Mouse (Mus musculus) forebrain, embryonic 14.5 days (tissue): ENCODE measurements around the gene Pcca. TPM values are rescaled to one million over a fixed set of nuclear protein-coding genes. Genes with fewer than 3 reads are reported as not detected.

Experiments used
- ATAC-seq: fragments of 200-750 bp; cut with Nextera tagmentation; 2 replicates; pipeline ENCODE4 v1.8.0; 2017; ENCODE audit warnings: mild to moderate bottlenecking, moderate library complexity
- DNase-seq: peaks from one replicate; pipeline ENCODE4 v3.0.0-alpha.2; 2015; ENCODE audit warnings: low spot score
- H3K27ac ChIP-seq: fragments of 300-500 bp; sonication (generic); 2 replicates; pipeline ENCODE4 v1.5.1; 2014; ENCODE audit warnings: low read depth, mild to moderate bottlenecking, control low read depth, low read length, moderate library complexity
- H3K27me3 ChIP-seq: fragments of 300-500 bp; sonication (generic); replicated peaks from 2 replicates; pipeline ENCODE4 v1.6.1; 2014; ENCODE audit warnings: low read length, control low read depth, mixed read lengths; ENCODE audit not compliant: control insufficient read depth, insufficient read depth
- H3K36me3 ChIP-seq: fragments of 300-500 bp; sonication (generic); 2 replicates; pipeline ENCODE4 v1.6.1; 2014; ENCODE audit warnings: low read length, control low read depth; ENCODE audit not compliant: control insufficient read depth, insufficient read depth
- H3K4me1 ChIP-seq: fragments of 300-500 bp; sonication (generic); 2 replicates; pipeline ENCODE4 v1.6.1; 2014; ENCODE audit warnings: antibody characterized with exemption, low read length, control low read depth; ENCODE audit not compliant: control insufficient read depth, insufficient read depth
- H3K4me2 ChIP-seq: fragments of 300-500 bp; sonication (generic); 2 replicates; pipeline ENCODE4 v1.6.1; 2014; ENCODE audit warnings: mild to moderate bottlenecking, control low read depth, low read length
- H3K4me3 ChIP-seq: fragments of 300-500 bp; sonication (generic); 2 replicates; pipeline ENCODE4 v1.5.1; 2014; ENCODE audit warnings: low read depth, low read length, control low read depth
- H3K9ac ChIP-seq: fragments of 300-500 bp; sonication (generic); 2 replicates; pipeline ENCODE4 v1.6.1; 2014; ENCODE audit warnings: mild to moderate bottlenecking, low read length, control low read depth, moderate library complexity
- H3K9me3 ChIP-seq: fragments of 300-500 bp; sonication (generic); replicated peaks from 2 replicates; pipeline ENCODE4 v1.6.1; 2016; ENCODE audit warnings: low read length, control low read depth, mixed read lengths; ENCODE audit not compliant: control insufficient read depth
- WGBS: fragments of 180-500 bp; shearing (Covaris S2); extraction: QIAGEN DNeasy Blood & Tissue Kit; methylation state at CpG from one replicate; pipeline ENCODE4 v1.1.7; 2014; 5-methylcytosine and 5-hydroxymethylcytosine counted together
- polyA plus RNA-seq: library from polyadenylated mRNA; unstranded; fragments of >200 nt; fragmentation: Nextera tagmentation; extraction: Ambion mirVana; gene quantifications from 2 replicates; pipeline ENCODE4 v1.2.1, GENCODE M21; 2014

Pcca gene
- polyA plus RNA-seq, 1 experiment from 2014 or later, result 25.0 TPM

DNA sequence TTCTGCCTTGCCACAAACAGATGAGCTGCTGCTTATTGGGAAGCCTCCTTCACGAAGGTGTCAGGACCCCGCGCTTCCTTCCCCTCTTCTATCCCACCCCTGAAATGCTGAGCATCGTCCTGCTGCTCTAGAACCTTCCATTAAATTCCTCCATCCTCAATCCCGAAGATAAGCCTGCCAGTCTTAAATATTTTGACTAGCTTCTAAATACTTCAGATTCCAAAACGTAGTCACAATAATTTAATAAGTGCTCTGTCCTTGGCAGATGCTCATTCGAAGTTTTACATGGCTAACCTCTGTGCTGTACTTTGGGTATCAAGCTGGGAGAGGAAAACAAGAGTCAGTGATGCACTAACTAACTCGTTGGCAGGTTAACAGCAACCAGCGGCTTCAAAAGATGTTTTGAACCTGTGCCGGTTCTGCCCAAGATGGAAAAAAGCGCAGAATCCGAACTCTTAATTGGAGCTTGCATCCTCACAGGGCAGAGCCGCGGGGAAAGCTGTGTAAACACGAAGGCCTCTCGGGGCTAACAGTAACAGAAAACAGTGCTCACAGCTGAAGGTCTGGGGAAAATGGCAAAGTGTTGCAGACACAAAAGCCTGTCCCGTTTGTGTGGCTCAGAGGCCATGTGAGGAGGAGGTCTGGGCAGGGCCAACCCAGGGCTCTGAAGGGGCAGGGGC is 155.2 kb downstream of the Pcca start:
- DNase-seq, result peak; percentile 22
- 68% methylated on average over 17 of the region's 17 CpGs for WGBS
- H3K27me3 ChIP-seq, result no peaks in the 10 kb centered on the region
- no peak overlapping the region for H3K4me2 ChIP-seq
- no peak for ATAC-seq
- H3K9ac ChIP-seq, result no peak overlapping the region
- no peak overlapping the region for H3K4me3 ChIP-seq
- no peaks in the 10 kb centered on the region for H3K9me3 ChIP-seq
- H3K36me3 ChIP-seq, result no peaks in the 10 kb centered on the region
- H3K27ac ChIP-seq, result no peak overlapping the region
- peaks cover under 1% of the 10 kb centered on the region; the same call in 1 of the 2 replicates for H3K4me1 ChIP-seq

DNA sequence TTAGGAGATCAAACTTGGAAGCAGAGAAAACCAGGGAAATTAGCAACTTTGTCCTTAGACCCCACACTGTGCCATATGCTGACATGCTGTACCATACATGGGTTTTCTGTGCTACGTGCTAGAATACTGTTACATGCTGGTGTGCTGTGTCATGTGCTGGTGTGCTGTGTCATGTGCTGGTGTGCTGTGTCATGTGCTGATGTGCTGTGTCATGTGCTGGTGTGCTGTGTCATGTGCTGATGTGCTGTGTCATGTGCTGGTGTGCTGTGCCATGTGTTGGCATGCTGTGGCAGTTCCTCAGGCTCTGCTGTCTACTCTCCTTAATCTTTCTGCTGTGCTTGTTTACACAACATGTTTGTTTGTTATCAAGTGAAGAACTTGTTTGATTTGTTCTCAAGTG is 157.4 kb downstream of the Pcca start:
- no peaks in the 10 kb centered on the region for H3K9me3 ChIP-seq
- H3K36me3 ChIP-seq, result no peaks in the 10 kb centered on the region
- ATAC-seq (no peak), DNase-seq (no peak)
- no peak overlapping the region for H3K4me3 ChIP-seq
- H3K9ac ChIP-seq, result no peak overlapping the region
- no peak overlapping the region for H3K4me2 ChIP-seq
- 90% methylated on average over 1 of the region's 1 CpGs for whole genome bisulfite sequencing
- H3K27ac ChIP-seq, result no peak overlapping the region
- no peaks in the 10 kb centered on the region for H3K27me3 ChIP-seq
- H3K4me1 ChIP-seq, result no peaks in the 10 kb centered on the region

DNA sequence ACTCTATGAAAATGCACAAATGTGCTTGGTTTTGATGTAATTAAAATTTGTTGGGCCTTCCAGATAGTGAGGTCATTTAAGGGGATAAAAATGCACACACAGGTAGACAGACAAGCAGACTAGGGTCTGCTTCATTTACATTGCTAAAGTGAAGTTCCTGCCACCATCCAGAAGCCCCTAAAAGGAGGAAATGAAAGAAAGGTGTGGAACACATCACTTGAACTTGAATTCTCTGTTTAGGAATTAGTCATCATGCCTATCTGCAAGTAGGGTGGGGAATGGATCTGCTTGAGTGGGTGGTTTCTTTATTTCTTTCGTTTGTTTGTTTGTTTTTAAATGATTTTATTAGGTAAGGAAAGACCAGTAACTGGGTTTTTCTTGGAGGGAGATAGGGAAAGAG is 166.2 kb downstream of the Pcca start:
- Histone ChIP-seq H3K4me1 (no peaks in the 10 kb centered on the region), H3K4me3 (no peak overlapping the region), H3K27me3 (no peaks in the 10 kb centered on the region), H3K9me3 (no peaks in the 10 kb centered on the region), H3K36me3 (no peaks in the 10 kb centered on the region), H3K27ac (no peak overlapping the region), H3K9ac (no peak overlapping the region), H3K4me2 (no peak overlapping the region)
- WGBS, result 78% methylated on average over 1 of the region's 1 CpGs
- ATAC-seq (no peak), DNase-seq (no peak)

DNA sequence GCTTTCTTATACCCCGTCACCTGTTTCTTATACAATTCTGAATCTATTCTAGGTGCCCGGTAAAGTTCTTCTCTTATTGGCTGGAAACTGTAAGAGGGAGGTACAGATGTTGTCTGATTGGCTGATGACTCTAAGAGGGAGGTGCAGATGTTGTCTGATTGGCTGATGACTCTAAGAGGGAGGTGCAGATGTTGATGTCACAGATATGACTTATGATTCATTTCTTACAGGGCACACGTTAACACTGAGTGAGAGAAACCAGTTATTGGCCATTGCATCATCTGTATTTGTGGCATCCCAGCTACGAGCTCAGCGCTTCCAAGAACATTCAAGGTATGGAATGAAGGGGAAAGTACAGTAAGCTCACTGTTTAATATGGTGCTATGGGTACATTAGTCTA is 179.7 kb downstream of the Pcca start:
- ATAC-seq (no peak), DNase-seq (no peak)
- Histone ChIP-seq H3K27me3 (no peaks in the 10 kb centered on the region), H3K9ac (no peak overlapping the region), H3K36me3 (no peaks in the 10 kb centered on the region), H3K4me3 (no peak overlapping the region), H3K4me1 (no peaks in the 10 kb centered on the region), H3K27ac (no peak overlapping the region), H3K4me2 (no peak overlapping the region), H3K9me3 (no peaks in the 10 kb centered on the region)
- WGBS, result 94% methylated on average over 5 of the region's 5 CpGs

DNA sequence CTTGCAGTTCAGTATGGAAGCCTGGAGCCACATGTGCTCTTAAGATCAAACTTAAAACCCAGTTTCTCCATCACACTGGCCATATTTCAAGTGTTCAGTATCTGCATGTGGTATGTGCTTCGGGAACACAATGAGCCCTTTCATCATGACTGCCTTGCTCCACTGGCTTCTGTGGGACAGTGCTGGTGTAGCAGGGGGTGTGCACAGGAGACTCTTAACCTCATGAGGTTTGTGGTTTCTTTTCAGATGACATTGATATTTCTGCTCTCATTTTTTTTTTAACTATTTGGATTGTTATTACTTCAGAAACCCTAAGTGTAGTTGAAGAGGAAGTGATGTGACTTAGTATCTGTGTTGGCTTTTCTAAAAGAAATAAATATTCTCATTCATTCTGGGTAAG is 180.8 kb downstream of the Pcca start:
- no peak for ATAC-seq
- Histone ChIP-seq H3K27me3 (no peaks in the 10 kb centered on the region), H3K36me3 (no peaks in the 10 kb centered on the region), H3K9me3 (no peaks in the 10 kb centered on the region), H3K4me3 (no peak overlapping the region), H3K9ac (no peak overlapping the region), H3K27ac (no peak overlapping the region), H3K4me1 (no peaks in the 10 kb centered on the region), H3K4me2 (no peak overlapping the region)
- 84% methylated on average over 1 of the region's 1 CpGs for WGBS
- DNase-seq, result no peak

DNA sequence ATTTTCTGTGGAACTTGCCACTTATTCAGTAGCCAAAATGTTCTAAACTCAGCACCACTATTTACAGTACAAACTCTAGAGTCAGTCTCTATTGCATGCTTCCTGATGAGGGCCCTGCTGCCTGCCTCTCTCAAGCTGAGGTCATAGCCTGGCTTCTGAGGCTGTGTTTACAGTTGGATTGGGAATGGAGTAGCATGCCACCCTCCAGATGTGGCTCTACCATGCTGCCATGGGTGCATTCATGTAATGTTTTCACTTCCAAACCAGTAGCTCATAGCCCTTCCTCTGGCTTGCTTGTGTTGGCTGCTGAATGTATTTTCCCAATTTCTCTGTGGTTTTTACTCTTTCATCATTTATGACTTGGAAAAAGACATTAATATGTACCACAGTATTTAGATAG is 181.9 kb downstream of the Pcca start:
- DNase-seq, result no peak
- ATAC-seq, result no peak
- no peak overlapping the region for H3K4me3 ChIP-seq

DNA sequence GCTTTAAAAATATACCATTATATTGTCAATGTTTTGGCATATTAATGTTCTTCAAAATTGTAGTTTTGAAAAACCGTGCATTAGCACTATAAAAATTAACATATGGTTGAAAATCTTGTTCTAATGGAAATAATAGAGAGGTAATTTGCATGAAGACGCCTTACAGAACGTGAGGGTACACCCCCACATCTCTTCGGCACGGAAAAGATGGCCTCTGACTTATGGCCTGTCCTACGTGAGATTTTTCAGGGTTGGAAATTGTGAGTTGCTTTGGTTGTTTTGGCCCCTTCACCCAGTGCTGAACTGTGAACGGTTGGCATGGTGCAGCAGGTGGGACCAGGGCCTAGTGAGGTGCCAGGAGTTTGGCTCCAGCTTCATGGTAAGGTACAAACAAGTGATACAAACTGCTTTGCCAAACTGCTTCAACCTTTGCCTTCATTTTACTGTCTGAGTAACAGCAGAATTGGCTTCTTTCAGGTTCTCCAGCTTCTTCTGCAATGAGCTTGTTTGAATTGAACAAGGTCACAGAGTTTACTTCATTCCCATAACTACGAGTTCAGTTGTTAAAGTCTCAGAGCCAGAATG is 185.5 kb downstream of the Pcca start:
- DNase-seq (no peak), ATAC-seq (no peak)
- Histone ChIP-seq H3K9me3 (no peaks in the 10 kb centered on the region), H3K4me3 (no peak overlapping the region), H3K4me2 (no peak overlapping the region), H3K36me3 (no peaks in the 10 kb centered on the region), H3K4me1 (peaks cover 14% of the 10 kb centered on the region; the same call in 1 of the 2 replicates), H3K27me3 (no peaks in the 10 kb centered on the region), H3K27ac (no peak overlapping the region; the same call in 1 of the 2 replicates), H3K9ac (no peak overlapping the region)
- 88% methylated on average over 8 of the region's 8 CpGs for WGBS

More for the DNA sequence above, 181.9 kb downstream of the Pcca start:
- H3K9ac ChIP-seq, result no peak overlapping the region
- no peak overlapping the region for H3K27ac ChIP-seq
- no peak overlapping the region for H3K4me2 ChIP-seq
- peaks cover 10% of the 10 kb centered on the region; the same call in 1 of the 2 replicates for H3K4me1 ChIP-seq
- H3K27me3 ChIP-seq, result no peaks in the 10 kb centered on the region
- H3K36me3 ChIP-seq, result no peaks in the 10 kb centered on the region
- no peaks in the 10 kb centered on the region for H3K9me3 ChIP-seq

DNA sequence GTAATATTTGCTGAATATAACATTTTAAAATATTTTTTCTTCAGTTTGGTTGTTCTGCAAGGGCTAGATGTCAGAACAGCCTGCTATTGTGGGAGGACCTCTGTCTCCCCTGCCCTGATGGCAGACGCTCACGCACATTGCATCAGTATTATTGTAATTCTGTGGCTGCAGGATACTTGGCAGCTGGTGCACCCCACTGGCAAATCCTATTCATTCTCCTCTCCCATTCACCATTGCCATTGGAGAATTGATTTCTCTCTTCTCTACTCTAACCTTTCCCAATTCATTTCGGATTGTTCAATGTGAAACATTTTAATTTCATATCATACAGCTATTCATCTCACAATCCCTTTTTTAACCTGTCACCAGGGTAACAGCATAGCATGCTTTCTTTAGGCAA is 186.9 kb downstream of the Pcca start:
- 6% methylated on average over 3 of the region's 3 CpGs for WGBS
- Histone ChIP-seq H3K27me3 (no peaks in the 10 kb centered on the region), H3K4me2 (no peak overlapping the region)

DNA sequence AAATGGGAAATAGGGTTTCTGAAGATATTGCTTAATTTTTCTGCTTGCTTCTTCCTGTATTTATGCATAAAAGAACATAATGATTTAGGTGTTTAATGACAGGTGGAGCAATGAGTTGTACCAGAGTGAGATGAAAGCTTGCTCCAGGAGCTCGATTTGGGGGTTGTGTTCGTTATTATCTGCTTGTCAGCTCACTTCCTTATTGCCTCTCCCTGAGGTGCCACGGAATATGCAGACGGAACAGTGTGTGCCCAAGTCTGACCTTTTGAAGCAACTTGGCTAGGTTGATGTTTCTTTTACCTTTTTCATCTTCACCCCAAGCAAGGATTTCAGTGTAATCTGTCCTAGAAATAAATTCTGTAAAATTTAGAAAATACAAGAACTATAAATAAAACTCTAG is 187.6 kb downstream of the Pcca start:
- Histone ChIP-seq H3K36me3 (no peaks in the 10 kb centered on the region), H3K27ac (no peak overlapping the region), H3K9ac (no peak overlapping the region), H3K27me3 (no peaks in the 10 kb centered on the region), H3K4me2 (no peak overlapping the region), H3K9me3 (no peaks in the 10 kb centered on the region), H3K4me1 (peaks cover 14% of the 10 kb centered on the region; the same call in 1 of the 2 replicates), H3K4me3 (no peak overlapping the region)
- 20% methylated on average over 4 of the region's 4 CpGs for WGBS
- no peak for DNase-seq
- no peak for ATAC-seq

More for the DNA sequence above, 186.9 kb downstream of the Pcca start:
- no peaks in the 10 kb centered on the region for H3K36me3 ChIP-seq
- DNase-seq (peak; percentile 76), ATAC-seq (peak; percentile 86)
- H3K27ac ChIP-seq, result no peak overlapping the region
- no peaks in the 10 kb centered on the region for H3K9me3 ChIP-seq
- H3K4me3 ChIP-seq, result no peak overlapping the region
- no peak overlapping the region for H3K9ac ChIP-seq
- H3K4me1 ChIP-seq, result peaks cover 14% of the 10 kb centered on the region; the same call in 1 of the 2 replicates
